Mouse (Mus musculus): ENCODE results near the gene Slc6a19. TPM values are rescaled to one million over a fixed set of nuclear protein-coding genes. Genes with fewer than 3 reads are reported as not detected.

Gene Slc6a19
- total and polyA plus RNA-seq, 3 experiments: not detected

DNA sequence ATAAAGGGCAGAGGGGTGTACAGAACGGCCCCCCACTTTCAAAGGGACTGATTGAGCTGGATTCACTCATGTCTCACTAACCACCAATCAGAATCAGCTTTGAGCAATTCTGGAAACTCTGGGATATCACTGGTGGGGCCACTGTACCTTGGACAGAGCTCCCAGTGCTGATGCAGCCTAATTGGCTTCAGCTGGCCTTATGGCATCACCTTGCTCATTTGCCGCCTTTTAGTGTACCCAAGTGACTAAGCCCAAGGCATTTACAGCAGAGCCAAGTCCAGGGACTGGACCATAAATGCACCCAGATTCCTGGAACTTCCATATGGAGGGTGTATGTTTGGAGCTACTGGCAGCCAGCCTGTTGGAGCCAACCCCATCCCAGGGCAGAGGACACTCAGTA, 45.7 kb downstream of the Slc6a19 start:
- no peak overlapping the region for H3K4me3 ChIP-seq (ENCODE audit: control insufficient read depth in 1 of 2, insufficient read depth in 1 of 2, low read depth in 2 of 2, low read length in 2 of 2)
- no peak overlapping the region for H3K27ac ChIP-seq (ENCODE audit: control insufficient read depth, low read depth, low read length)
- no peaks in the 10 kb centered on the region for H3K9me3 ChIP-seq (replicated peaks; ENCODE audit: insufficient read depth, low read length)
- no peak for DNase-seq (ENCODE audit: low read depth, low spot score)
- no peak for TF ChIP-seq GABPA (IDR thresholded peaks at IDR 0.05; ENCODE audit: low read depth, low read length)
- TF ChIP-seq EP300 (IDR thresholded peaks at IDR 0.05; ENCODE audit: low read depth in 1 of 2, low read length in 2 of 2): no peak
- TF ChIP-seq MAZ (IDR thresholded peaks at IDR 0.05; ENCODE audit: low read depth, low read length): no peak
- no peak for TF ChIP-seq HCFC1 (IDR thresholded peaks at IDR 0.05; ENCODE audit: low read depth, low read length)
- no peak for TF ChIP-seq MYC (IDR thresholded peaks at IDR 0.05; ENCODE audit: low read depth, low read length)
- no peak for TF ChIP-seq KAT2A (conservative IDR thresholded peaks at IDR 0.05; ENCODE audit: low read depth, low read length)
- no peak for TF ChIP-seq TAL1 (IDR thresholded peaks at IDR 0.05; ENCODE audit: low read length)
- TF ChIP-seq JUND (IDR thresholded peaks at IDR 0.05; ENCODE audit: low read depth, low read length): no peak
- no peak for TF ChIP-seq MYB (IDR thresholded peaks at IDR 0.05; ENCODE audit: low read depth, low read length)
- no peak for TF ChIP-seq ZC3H11A (IDR thresholded peaks at IDR 0.05; ENCODE audit: low read depth, low read length)
- no peaks in the 10 kb centered on the region for H3K36me3 ChIP-seq (ENCODE audit: control insufficient read depth in 1 of 2, insufficient read depth in 2 of 2, low read length in 2 of 2)
- peaks cover 6 to 8% of the 10 kb centered on the region in 2 experiments for H3K27me3 ChIP-seq (ENCODE audit: control insufficient read depth in 1 of 2, insufficient read depth in 2 of 2, low read length in 2 of 2)
- H3K4me1 ChIP-seq (ENCODE audit: control insufficient read depth in 1 of 2, insufficient read depth in 2 of 2, low read length in 2 of 2): no peaks in the 10 kb centered on the region
- H3K79me2 ChIP-seq (ENCODE audit: control insufficient read depth, insufficient read depth, low read length, poor library complexity): no peaks in the 10 kb centered on the region
- H3K9ac ChIP-seq (ENCODE audit: control insufficient read depth, low read depth, low read length, poor library complexity, severe bottlenecking): no peak overlapping the region

DNA sequence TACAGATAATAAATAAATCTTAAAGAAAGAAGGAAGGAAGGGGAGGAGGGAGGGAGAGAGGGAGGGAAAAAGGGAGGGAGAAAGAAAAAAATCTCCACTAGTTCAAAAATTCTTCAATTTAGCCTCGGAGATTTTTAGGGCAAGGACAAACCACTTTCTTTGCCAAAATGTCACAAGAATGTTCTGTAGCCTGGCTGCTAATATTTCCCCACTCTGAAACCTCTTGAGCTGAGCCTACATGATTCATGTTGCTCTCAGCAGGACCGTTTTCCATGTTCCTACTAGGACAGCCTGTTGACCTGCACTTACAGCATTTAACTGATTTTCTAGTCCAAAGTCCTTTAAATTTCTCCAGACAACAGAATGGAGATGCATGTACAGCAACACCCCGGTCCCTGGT, 49.7 kb downstream of the Slc6a19 start:
- no peaks in the 10 kb centered on the region for H3K36me3 ChIP-seq (ENCODE audit: control insufficient read depth in 1 of 2, insufficient read depth in 2 of 2, low read length in 2 of 2)
- H3K27ac ChIP-seq (ENCODE audit: control insufficient read depth, low read depth, low read length): no peak overlapping the region
- no peak overlapping the region for H3K4me3 ChIP-seq (ENCODE audit: control insufficient read depth in 1 of 2, insufficient read depth in 1 of 2, low read depth in 2 of 2, low read length in 2 of 2)
- H3K79me2 ChIP-seq (ENCODE audit: control insufficient read depth, insufficient read depth, low read length, poor library complexity): no peaks in the 10 kb centered on the region
- TF ChIP-seq TBP (IDR thresholded peaks at IDR 0.05; ENCODE audit: low read depth, low read length): no peak
- no peak for TF ChIP-seq MAZ (IDR thresholded peaks at IDR 0.05; ENCODE audit: low read depth, low read length)
- TF ChIP-seq SIN3A (IDR thresholded peaks at IDR 0.05; ENCODE audit: low read length): no peak
- no peak for TF ChIP-seq ETS1 (IDR thresholded peaks at IDR 0.05; ENCODE audit: low read depth, low read length)
- TF ChIP-seq BHLHE40 (IDR thresholded peaks at IDR 0.05; ENCODE audit: borderline replicate concordance, low read depth, low read length): no peak
- TF ChIP-seq EP300 (IDR thresholded peaks at IDR 0.05; ENCODE audit: low read depth in 1 of 2, low read length in 2 of 2): no peak
- no peak for TF ChIP-seq TCF12 (IDR thresholded peaks at IDR 0.05; ENCODE audit: low read depth, low read length)
- TF ChIP-seq CHD1 (IDR thresholded peaks at IDR 0.05; ENCODE audit: low read depth, low read length): no peak
- TF ChIP-seq MYC (IDR thresholded peaks at IDR 0.05; ENCODE audit: low read depth, low read length): no peak
- TF ChIP-seq USF1 (IDR thresholded peaks at IDR 0.05; ENCODE audit: low read depth, low read length): no peak
- TF ChIP-seq RAD21 (IDR thresholded peaks at IDR 0.05; ENCODE audit: low read depth, low read length): no peak
- TF ChIP-seq MXI1 (IDR thresholded peaks at IDR 0.05; ENCODE audit: low read depth, low read length): no peak
- TF ChIP-seq GATA1 (IDR thresholded peaks at IDR 0.05; ENCODE audit: low read depth, low read length): no peak
- TF ChIP-seq ZMIZ1 (IDR thresholded peaks at IDR 0.05; ENCODE audit: low read depth, low read length): no peak
- no peak for TF ChIP-seq POLR2AphosphoS2 (IDR thresholded peaks at IDR 0.05; ENCODE audit: low read length)
- TF ChIP-seq GABPA (IDR thresholded peaks at IDR 0.05; ENCODE audit: low read depth, low read length): no peak
- TF ChIP-seq KAT2A (conservative IDR thresholded peaks at IDR 0.05; ENCODE audit: low read depth, low read length): no peak
- TF ChIP-seq NELFE (IDR thresholded peaks at IDR 0.05; ENCODE audit: low read depth, low read length): no peak
- TF ChIP-seq TAL1 (IDR thresholded peaks at IDR 0.05; ENCODE audit: low read length): no peak
- TF ChIP-seq NRF1 (IDR thresholded peaks at IDR 0.05; ENCODE audit: insufficient read depth, low read depth, low read length, poor library complexity, severe bottlenecking): no peak
- no peaks in the 10 kb centered on the region for H3K4me1 ChIP-seq (ENCODE audit: control insufficient read depth in 1 of 2, insufficient read depth in 2 of 2, low read length in 2 of 2)
- no peak for DNase-seq (ENCODE audit: low read depth, low spot score)
- H3K9me3 ChIP-seq (replicated peaks; ENCODE audit: insufficient read depth, low read length): no peaks in the 10 kb centered on the region
- peaks cover 6 to 8% of the 10 kb centered on the region in 2 experiments for H3K27me3 ChIP-seq (ENCODE audit: control insufficient read depth in 1 of 2, insufficient read depth in 2 of 2, low read length in 2 of 2)
- no peak overlapping the region for H3K9ac ChIP-seq (ENCODE audit: control insufficient read depth, low read depth, low read length, poor library complexity, severe bottlenecking)
